ENCODE assay signal across 8 mouse cellular contexts in genomic region chr1:86529590-86529989, GRCm38 (mm10). TPM values are rescaled to one million over a fixed set of nuclear protein-coding genes. Genes with fewer than 3 reads are reported as not detected.
DNase-seq lines count a peak whose midpoint lies in the region; ATAC-seq and TF ChIP-seq lines count a peak whose summit lies in the region.

No protein-coding gene starts in this region.

- peak; percentile 56 for DNase-seq in cerebellum, adult 9-10 months
- no peak for DNase-seq in cerebellum, adult 8-10 months
- DNase-seq in neural tube, embryonic 11.5 days (ENCODE audit: low spot score): no peak
- DNase-seq in neural tube, embryonic 10.5 days (ENCODE audit: extremely low spot score, low spot score): no peak
- DNase-seq in stomach, postnatal 0 days (ENCODE audit: low spot score): no peak
- no peak for DNase-seq in adrenal gland, postnatal 10 days
- DNase-seq in layer of hippocampus, adult 11-12 months (ENCODE audit: low spot score): no peak

- peaks cover 16% of the 10 kb centered on the region for H3K4me1 ChIP-seq in neural tube, embryonic 11.5 days (ENCODE audit: control insufficient read depth, insufficient read depth, low read length)
- peaks cover 47% of the 10 kb centered on the region for H3K4me1 ChIP-seq in liver, embryonic 12.5 days
- peaks cover 6% of the 10 kb centered on the region; the same call in 1 of the 2 replicates for H3K4me1 ChIP-seq in stomach, postnatal 0 days (replicated peaks; ENCODE audit: control insufficient read depth, insufficient read depth)

- H3K27me3 ChIP-seq in neural tube, embryonic 11.5 days (ENCODE audit: control insufficient read depth, insufficient read depth, low read length): no peaks in the 10 kb centered on the region
- no peaks in the 10 kb centered on the region for H3K27me3 ChIP-seq in liver, embryonic 12.5 days (replicated peaks)
- H3K27me3 ChIP-seq in stomach, postnatal 0 days (ENCODE audit: control insufficient read depth, insufficient read depth, low read length): no peaks in the 10 kb centered on the region

- H3K4me2 ChIP-seq in neural tube, embryonic 11.5 days (ENCODE audit: low read depth): peak overlapping the region; percentile 87
- H3K4me2 ChIP-seq in liver, embryonic 12.5 days: peak overlapping the region; percentile 93
- H3K4me2 ChIP-seq in stomach, postnatal 0 days (replicated peaks; ENCODE audit: low read depth): peak overlapping the region; percentile 82

- no peak for ATAC-seq in neural tube, embryonic 11.5 days (ENCODE audit: insufficient read depth, low FRiP score, low TSS enrichment)
- no peak for ATAC-seq in liver, embryonic 12.5 days
- no peak for ATAC-seq in stomach, postnatal 0 days (ENCODE audit: low FRiP score, low TSS enrichment)

- 54% methylated on average over 4 of the region's 4 CpGs for WGBS in neural tube, embryonic 11.5 days
- WGBS in liver, embryonic 12.5 days (ENCODE audit: insufficient replicate concordance): 48% methylated on average over 4 of the region's 4 CpGs
- WGBS in stomach, postnatal 0 days: 11% methylated on average over 4 of the region's 4 CpGs

- no peaks in the 10 kb centered on the region for H3K9me3 ChIP-seq in neural tube, embryonic 11.5 days (ENCODE audit: control insufficient read depth, low read length)
- H3K9me3 ChIP-seq in liver, embryonic 12.5 days (replicated peaks): no peaks in the 10 kb centered on the region
- H3K9me3 ChIP-seq in stomach, postnatal 0 days (ENCODE audit: control insufficient read depth, low read length): no peaks in the 10 kb centered on the region

- H3K9ac ChIP-seq in neural tube, embryonic 11.5 days (ENCODE audit: low read length): peak overlapping the region; percentile 100
- peak overlapping the region; percentile 100 for H3K9ac ChIP-seq in liver, embryonic 12.5 days
- no peak overlapping the region for H3K9ac ChIP-seq in stomach, postnatal 0 days (ENCODE audit: low read length)

- peak overlapping the region; percentile 100 for H3K4me3 ChIP-seq in neural tube, embryonic 11.5 days (ENCODE audit: low read depth, low read length)
- peak overlapping the region; percentile 89 for H3K4me3 ChIP-seq in liver, embryonic 12.5 days
- H3K4me3 ChIP-seq in stomach, postnatal 0 days (ENCODE audit: low read depth, low read length): peak overlapping the region; percentile 98

- no peak overlapping the region for H3K27ac ChIP-seq in neural tube, embryonic 11.5 days (ENCODE audit: low read depth, low read length)
- H3K27ac ChIP-seq in liver, embryonic 12.5 days: peak overlapping the region; percentile 98
- H3K27ac ChIP-seq in stomach, postnatal 0 days (replicated peaks): no peak overlapping the region

- peaks cover 11% of the 10 kb centered on the region for H3K36me3 ChIP-seq in neural tube, embryonic 11.5 days (ENCODE audit: control insufficient read depth, insufficient read depth, low read length)
- peaks cover 46% of the 10 kb centered on the region for H3K36me3 ChIP-seq in liver, embryonic 12.5 days
- H3K36me3 ChIP-seq in stomach, postnatal 0 days (ENCODE audit: control insufficient read depth, insufficient read depth, low read length): peaks cover 9% of the 10 kb centered on the region; the same call in 1 of the 2 replicates

- TF ChIP-seq EP300 in stomach, postnatal 0 days (optimal IDR thresholded peaks at IDR 0.05): no peak

- no peak for TF ChIP-seq CTCF in stomach, postnatal 0 days (IDR thresholded peaks at IDR 0.05; ENCODE audit: low read depth)

RNA-seq across cellular contexts. Expression of gene Ptma, which starts 3.1 kb away (rescaled TPM):
- 2,926 and 3,268 TPM in 2 replicates for polyA plus RNA-seq in neural tube, embryonic 11.5 days (2014; fragmentation: Nextera tagmentation; extraction: Ambion mirVana)
- polyA plus RNA-seq in liver, embryonic 12.5 days (2016; fragmentation: Nextera tagmentation; extraction: Ambion mirVana): 1,639 and 1,657 TPM in 2 replicates
- 1,436 and 1,585 TPM in 2 replicates for polyA plus RNA-seq in stomach, postnatal 0 days (2015; fragmentation: Nextera tagmentation; extraction: Ambion mirVana)
- 100 to 1,000 TPM; 804 to 831 TPM for total RNA-seq in adrenal gland, postnatal 10 days (2021)

RNA-seq across cellular contexts. Expression of gene Pde6d, which starts 52.8 kb away (rescaled TPM):
- polyA plus RNA-seq in neural tube, embryonic 11.5 days (2014; fragmentation: Nextera tagmentation; extraction: Ambion mirVana): 77.9 and 83.2 TPM in 2 replicates
- 44.0 and 48.0 TPM in 2 replicates for polyA plus RNA-seq in liver, embryonic 12.5 days (2016; fragmentation: Nextera tagmentation; extraction: Ambion mirVana)
- 33.6 and 38.2 TPM in 2 replicates for polyA plus RNA-seq in stomach, postnatal 0 days (2015; fragmentation: Nextera tagmentation; extraction: Ambion mirVana)
- total RNA-seq in adrenal gland, postnatal 10 days (2021): 10 to 100 TPM; 28.8 to 32.8 TPM

RNA-seq across cellular contexts. Expression of gene Cops7b, which starts 53.1 kb away (rescaled TPM):
- polyA plus RNA-seq in neural tube, embryonic 11.5 days (2014; fragmentation: Nextera tagmentation; extraction: Ambion mirVana): 63.7 and 65.4 TPM in 2 replicates
- 23.4 and 24.3 TPM in 2 replicates for polyA plus RNA-seq in liver, embryonic 12.5 days (2016; fragmentation: Nextera tagmentation; extraction: Ambion mirVana)
- polyA plus RNA-seq in stomach, postnatal 0 days (2015; fragmentation: Nextera tagmentation; extraction: Ambion mirVana): 14.9 and 16.2 TPM in 2 replicates
- 10 to 100 TPM; 10.4 to 15.0 TPM for total RNA-seq in adrenal gland, postnatal 10 days (2021)
